Comparison of ENCODE assay signal across 7 mouse cellular contexts in genomic region chr5:112276267-112276873, GRCm38 (mm10). TPM values are rescaled to one million over a fixed set of nuclear protein-coding genes. Genes with fewer than 3 reads are reported as not detected.
A peak's percentile ranks its signal among the peaks of the same experiment; 100 is the strongest.
DNase-seq lines count a peak whose midpoint lies in the region; ATAC-seq lines count a peak whose summit lies in the region.

Gene Tpst2, plus strand, starts transcription at chr5:112276691.

- under 1% methylated on average over 61 of the region's 62 CpGs for WGBS in embryonic facial prominence, embryonic 12.5 days
- WGBS in limb, embryonic 11.5 days = under 1% methylated on average over 57 of the region's 62 CpGs
- WGBS in midbrain, embryonic 14.5 days = under 1% methylated on average over 50 of the region's 62 CpGs

- H3K9me3 ChIP-seq in embryonic facial prominence, embryonic 12.5 days = no peaks in the 10 kb centered on the region
- no peaks in the 10 kb centered on the region for H3K9me3 ChIP-seq in limb, embryonic 11.5 days (ENCODE audit: control insufficient read depth, low read length)
- no peaks in the 10 kb centered on the region for H3K9me3 ChIP-seq in midbrain, embryonic 14.5 days (ENCODE audit: control insufficient read depth, low read length)

- peak; percentile 92 for ATAC-seq in embryonic facial prominence, embryonic 12.5 days (ENCODE audit: insufficient number of reproducible peaks, insufficient read depth, low FRiP score, low TSS enrichment)
- ATAC-seq in limb, embryonic 11.5 days (ENCODE audit: insufficient number of reproducible peaks, low FRiP score, low TSS enrichment, low read depth) = peak; percentile 93
- ATAC-seq in midbrain, embryonic 14.5 days (ENCODE audit: low FRiP score, low TSS enrichment) = peak; percentile 94

- H3K4me1 ChIP-seq in embryonic facial prominence, embryonic 12.5 days = peaks cover 20% of the 10 kb centered on the region
- H3K4me1 ChIP-seq in limb, embryonic 11.5 days (ENCODE audit: control insufficient read depth, insufficient read depth, low read length) = no peaks in the 10 kb centered on the region
- H3K4me1 ChIP-seq in midbrain, embryonic 14.5 days (ENCODE audit: control insufficient read depth, insufficient read depth, low read length) = peaks cover 10% of the 10 kb centered on the region; the same call in 1 of the 2 replicates

- no peaks in the 10 kb centered on the region for H3K36me3 ChIP-seq in embryonic facial prominence, embryonic 12.5 days
- H3K36me3 ChIP-seq in limb, embryonic 11.5 days (ENCODE audit: control insufficient read depth, insufficient read depth, low read length) = no peaks in the 10 kb centered on the region
- no peaks in the 10 kb centered on the region for H3K36me3 ChIP-seq in midbrain, embryonic 14.5 days (ENCODE audit: control insufficient read depth, insufficient read depth, low read length)

- H3K27ac ChIP-seq in embryonic facial prominence, embryonic 12.5 days = peak within 1 kb of the TSS; percentile 54; the same call in 1 of the 2 replicates
- H3K27ac ChIP-seq in limb, embryonic 11.5 days (replicated peaks; ENCODE audit: low read depth, low read length) = peak within 1 kb of the TSS; percentile 38
- H3K27ac ChIP-seq in midbrain, embryonic 14.5 days (replicated peaks; ENCODE audit: low read depth, low read length) = peak within 1 kb of the TSS; percentile 76

- H3K27me3 ChIP-seq in embryonic facial prominence, embryonic 12.5 days = peaks cover 2% of the 10 kb centered on the region; the same call in 1 of the 2 replicates
- H3K27me3 ChIP-seq in limb, embryonic 11.5 days (ENCODE audit: control insufficient read depth, insufficient read depth, low read length) = no peaks in the 10 kb centered on the region
- H3K27me3 ChIP-seq in midbrain, embryonic 14.5 days (ENCODE audit: control insufficient read depth, insufficient read depth, low read length) = no peaks in the 10 kb centered on the region

- H3K9ac ChIP-seq in embryonic facial prominence, embryonic 12.5 days = peak within 1 kb of the TSS; percentile 82
- peak within 1 kb of the TSS; percentile 76 for H3K9ac ChIP-seq in limb, embryonic 11.5 days (ENCODE audit: low read length)
- peak within 1 kb of the TSS; percentile 65 for H3K9ac ChIP-seq in midbrain, embryonic 14.5 days (replicated peaks; ENCODE audit: low read length)

- peak; percentile 99 for DNase-seq in adrenal gland, postnatal 25 days
- peak; percentile 100 for DNase-seq in heart, adult 11 months
- peak; percentile 100 for DNase-seq in kidney, adult 18-20 months
- peak; percentile 100 for DNase-seq in limb, embryonic 11.5 days (ENCODE audit: low spot score)
- peak; percentile 100 for DNase-seq in midbrain, embryonic 14.5 days
- DNase-seq in spleen, adult 18-20 months = peak; percentile 100

- H3K4me2 ChIP-seq in embryonic facial prominence, embryonic 12.5 days (replicated peaks) = peak within 1 kb of the TSS; percentile 84
- H3K4me2 ChIP-seq in limb, embryonic 11.5 days (ENCODE audit: low read depth, severe bottlenecking) = peak within 1 kb of the TSS; percentile 76
- H3K4me2 ChIP-seq in midbrain, embryonic 14.5 days (ENCODE audit: low read length) = peak within 1 kb of the TSS; percentile 89

- peak within 1 kb of the TSS; percentile 77 for H3K4me3 ChIP-seq in embryonic facial prominence, embryonic 12.5 days
- H3K4me3 ChIP-seq in limb, embryonic 11.5 days (ENCODE audit: low read depth, low read length) = peak within 1 kb of the TSS; percentile 69
- peak within 1 kb of the TSS; percentile 71 for H3K4me3 ChIP-seq in midbrain, embryonic 14.5 days (replicated peaks; ENCODE audit: low read depth, low read length)

RNA-seq across cellular contexts. Expression of gene Tpst2, which starts in this region (rescaled TPM):
- 144 and 210 TPM in 2 replicates for total RNA-seq in adrenal gland, postnatal 25 days (2021)
- polyA plus RNA-seq in embryonic facial prominence, embryonic 12.5 days (2016; fragmentation: Nextera tagmentation; extraction: Ambion mirVana) = 33.9 and 36.4 TPM in 2 replicates
- polyA plus RNA-seq in limb, embryonic 11.5 days (2014; fragmentation: Nextera tagmentation; extraction: Ambion mirVana) = 30.9 and 31.1 TPM in 2 replicates
- 24.7 and 26.4 TPM in 2 replicates for polyA plus RNA-seq in midbrain, embryonic 14.5 days (2014; fragmentation: Nextera tagmentation; extraction: Ambion mirVana)

Comparison
In these comparisons a context has a peak if more than half of its experiments do, and no peak if none do; other contexts are left out.
1. Peak in every context shown above with its lines: DNase-seq, ATAC-seq, H3K4me3 ChIP-seq and H3K27ac ChIP-seq.